Mouse (Mus musculus): ENCODE measurements around the gene Snrnp70. TPM values are rescaled to one million over a fixed set of nuclear protein-coding genes. Genes with fewer than 3 reads are reported as not detected.
"Not testable (repeated sequence)": the region's sequence is repeated elsewhere in the genome, so short reads cannot be mapped to it uniquely, and the experiment has no call there.

Gene Snrnp70
- polyA plus RNA-seq, 2 experiments: 28.8 to 203 TPM

- no peak for ATAC-seq (ENCODE audit: insufficient read depth)
- TF ChIP-seq EP300 (IDR thresholded peaks at IDR 0.05; ENCODE audit: low read depth) (no peak), CTCF (IDR thresholded peaks at IDR 0.05; ENCODE audit: low read depth) (peak; percentile 96)
- Histone ChIP-seq H3K4me2 (ENCODE audit: low read depth) (peak within 1 kb of the TSS; percentile 41), H3K27ac (no peak within 1 kb of the TSS), H3K27me3 (ENCODE audit: control insufficient read depth, insufficient read depth, low read length) (peaks cover 53% of the 10 kb centered on the region), H3K4me1 (replicated peaks; ENCODE audit: control insufficient read depth in 2 of 2, insufficient read depth in 2 of 2, low read length in 1 of 2) (no peaks in the 10 kb centered on the region), H3K9ac (replicated peaks) (no peak within 1 kb of the TSS), H3K36me3 (replicated peaks; ENCODE audit: control insufficient read depth, insufficient read depth, low read depth) (no peaks in the 10 kb centered on the region), H3K9me3 (ENCODE audit: control insufficient read depth, low read length) (no peaks in the 10 kb centered on the region), H3K4me3 (ENCODE audit: insufficient read depth in 1 of 2, low read depth in 2 of 2, low read length in 2 of 2) (peak within 1 kb of the TSS in 1 of 2 experiments; percentile 27; a peak in 2 of 4 replicates)
- no peak for DNase-seq (ENCODE audit: low read depth in 3 of 3, low spot score in 3 of 3)
- WGBS (ENCODE audit: insufficient replicate concordance): 10% methylated on average over 28 of the region's 28 CpGs
These were observed 9.8 kb upstream of the Snrnp70 start, which contains the start of gene Kcna7 for GRCm38 (mm10) chr7:45405091-45406075. Gene Kcna7, plus strand, starts transcription at chr7:45405653.

DNA sequence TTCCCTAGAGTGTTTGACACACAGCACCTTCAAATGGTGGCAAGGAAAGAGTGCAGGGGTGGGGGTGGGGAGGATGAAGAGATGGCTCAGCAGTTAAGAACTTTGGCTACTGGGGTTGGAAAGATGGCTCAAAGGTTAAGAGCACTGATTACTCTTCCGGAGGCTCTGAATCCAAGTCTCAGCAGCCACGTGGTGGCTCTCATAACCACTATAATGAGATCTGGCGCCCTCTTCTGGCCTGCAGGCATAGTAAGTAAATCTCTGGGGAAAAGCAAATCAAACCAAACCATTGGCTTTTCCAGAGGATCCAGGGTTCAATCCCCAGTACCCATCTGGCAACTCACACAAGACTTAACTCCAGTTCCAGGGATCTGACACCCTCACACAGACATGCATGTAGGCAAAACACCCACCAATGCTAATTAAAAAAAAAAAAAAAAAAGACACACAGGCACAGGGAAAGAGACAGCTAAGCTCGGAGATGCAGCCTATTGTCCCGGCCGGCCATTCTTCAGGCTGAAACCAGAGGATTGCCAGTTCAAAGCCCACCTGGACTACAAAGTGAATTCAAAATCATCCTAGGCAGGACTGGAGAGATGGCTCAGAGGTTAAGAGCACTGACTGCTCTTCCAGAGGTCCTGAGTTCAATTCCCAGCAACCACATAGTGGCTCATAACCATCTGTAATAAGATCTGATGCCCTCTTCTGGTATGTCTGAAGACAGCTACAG lies 8.2 kb upstream of the Snrnp70 start:
- no peak overlapping the region for H3K4me3 ChIP-seq (ENCODE audit: insufficient read depth in 1 of 2, low read depth in 2 of 2, low read length in 2 of 2)
- WGBS (ENCODE audit: insufficient replicate concordance): 36% methylated on average over 6 of the region's 6 CpGs
- ATAC-seq (ENCODE audit: insufficient read depth) (no peak), DNase-seq (ENCODE audit: low read depth in 3 of 3, low spot score in 3 of 3) (peak; percentile 45 to 50 (median 47))
- H3K4me2 ChIP-seq (ENCODE audit: low read depth): no peak overlapping the region
- no peaks in the 10 kb centered on the region for H3K9me3 ChIP-seq (ENCODE audit: control insufficient read depth, low read length)
- H3K27me3 ChIP-seq (ENCODE audit: control insufficient read depth, insufficient read depth, low read length): peaks cover 37% of the 10 kb centered on the region
- no peaks in the 10 kb centered on the region for H3K36me3 ChIP-seq (replicated peaks; ENCODE audit: control insufficient read depth, insufficient read depth, low read depth)
- TF ChIP-seq CTCF (IDR thresholded peaks at IDR 0.05; ENCODE audit: low read depth): peak; percentile 72
- TF ChIP-seq EP300 (IDR thresholded peaks at IDR 0.05; ENCODE audit: low read depth): no peak
- H3K27ac ChIP-seq: no peak overlapping the region
- no peaks in the 10 kb centered on the region for H3K4me1 ChIP-seq (replicated peaks; ENCODE audit: control insufficient read depth in 2 of 2, insufficient read depth in 2 of 2, low read length in 1 of 2)
- H3K9ac ChIP-seq (replicated peaks): no peak overlapping the region

GRCm38 (mm10) chr7:45401521-45402085 lies 6.1 kb upstream of the Snrnp70 start:
- ATAC-seq (ENCODE audit: insufficient read depth) (no peak), DNase-seq (ENCODE audit: low read depth in 3 of 3, low spot score in 3 of 3) (no peak)
- Histone ChIP-seq H3K9me3 (ENCODE audit: control insufficient read depth, low read length) (no peaks in the 10 kb centered on the region), H3K27ac (no peak overlapping the region), H3K4me1 (replicated peaks; ENCODE audit: control insufficient read depth in 2 of 2, insufficient read depth in 2 of 2, low read length in 1 of 2) (peaks cover 3 to 4% of the 10 kb centered on the region in 2 experiments; a peak in 3 of 4 replicates), H3K4me2 (ENCODE audit: low read depth) (no peak overlapping the region), H3K9ac (replicated peaks) (no peak overlapping the region), H3K4me3 (ENCODE audit: insufficient read depth in 1 of 2, low read depth in 2 of 2, low read length in 2 of 2) (no peak overlapping the region), H3K27me3 (ENCODE audit: control insufficient read depth, insufficient read depth, low read length) (peaks cover 16% of the 10 kb centered on the region), H3K36me3 (replicated peaks; ENCODE audit: control insufficient read depth, insufficient read depth, low read depth) (no peaks in the 10 kb centered on the region)
- WGBS (ENCODE audit: insufficient replicate concordance): 68% methylated on average over 10 of the region's 10 CpGs
- TF ChIP-seq CTCF (IDR thresholded peaks at IDR 0.05; ENCODE audit: low read depth) (no peak), EP300 (IDR thresholded peaks at IDR 0.05; ENCODE audit: low read depth) (no peak)

- Histone ChIP-seq H3K9me3 (ENCODE audit: control insufficient read depth, low read length) (no peaks in the 10 kb centered on the region), H3K4me1 (replicated peaks; ENCODE audit: control insufficient read depth in 2 of 2, insufficient read depth in 2 of 2, low read length in 1 of 2) (peaks cover 15 to 17% of the 10 kb centered on the region in 2 experiments), H3K27me3 (ENCODE audit: control insufficient read depth, insufficient read depth, low read length) (no peaks in the 10 kb centered on the region), H3K4me2 (ENCODE audit: low read depth) (peak overlapping the region; percentile 72), H3K36me3 (replicated peaks; ENCODE audit: control insufficient read depth, insufficient read depth, low read depth) (peaks cover 26% of the 10 kb centered on the region), H3K9ac (replicated peaks) (no peak overlapping the region), H3K4me3 (ENCODE audit: insufficient read depth in 1 of 2, low read depth in 2 of 2, low read length in 2 of 2) (no peak overlapping the region; a peak in 1 of 4 replicates), H3K27ac (no peak overlapping the region)
- 45% methylated on average over 2 of the region's 2 CpGs for WGBS (ENCODE audit: insufficient replicate concordance)
- no peak for TF ChIP-seq EP300 (IDR thresholded peaks at IDR 0.05; ENCODE audit: low read depth)
- no peak for TF ChIP-seq CTCF (IDR thresholded peaks at IDR 0.05; ENCODE audit: low read depth)
- DNase-seq (ENCODE audit: low read depth in 3 of 3, low spot score in 3 of 3) (no peak), ATAC-seq (ENCODE audit: insufficient read depth) (no peak)
These were observed 1.2 kb upstream of the Snrnp70 start for GRCm38 (mm10) chr7:45396787-45397186.

- peak overlapping the region; percentile 81 to 96 for H3K4me3 ChIP-seq (ENCODE audit: insufficient read depth in 1 of 2, low read depth in 2 of 2, low read length in 2 of 2)
- ATAC-seq (ENCODE audit: insufficient read depth): peak; percentile 50
- peak overlapping the region; percentile 72 for H3K4me2 ChIP-seq (ENCODE audit: low read depth)
- WGBS (ENCODE audit: insufficient replicate concordance): 0% methylated on average over 3 of the region's 3 CpGs
- H3K9me3 ChIP-seq (ENCODE audit: control insufficient read depth, low read length); H3K27me3 ChIP-seq (ENCODE audit: control insufficient read depth, insufficient read depth, low read length); DNase-seq (ENCODE audit: low read depth in 3 of 3, low spot score in 3 of 3): not testable (repeated sequence)
- H3K9ac ChIP-seq (replicated peaks): peak overlapping the region; percentile 52
- peak overlapping the region; percentile 40 for H3K27ac ChIP-seq
- H3K4me1 ChIP-seq (replicated peaks; ENCODE audit: control insufficient read depth in 2 of 2, insufficient read depth in 2 of 2, low read length in 1 of 2): peaks cover 15 to 17% of the 10 kb centered on the region in 2 experiments
- H3K36me3 ChIP-seq (replicated peaks; ENCODE audit: control insufficient read depth, insufficient read depth, low read depth): peaks cover 30% of the 10 kb centered on the region
These were observed 814 bp upstream of the Snrnp70 start for GRCm38 (mm10) chr7:45396337-45396775.

Data from liver, embryonic 14.5 days (tissue).